Mouse (Mus musculus): ENCODE measurements around the gene Add2. TPM values are rescaled to one million over a fixed set of nuclear protein-coding genes. Genes with fewer than 3 reads are reported as not detected.

The Add2 gene
- polyA plus RNA-seq, 1 experiment from 2014 or later: 36.5 TPM

DNA sequence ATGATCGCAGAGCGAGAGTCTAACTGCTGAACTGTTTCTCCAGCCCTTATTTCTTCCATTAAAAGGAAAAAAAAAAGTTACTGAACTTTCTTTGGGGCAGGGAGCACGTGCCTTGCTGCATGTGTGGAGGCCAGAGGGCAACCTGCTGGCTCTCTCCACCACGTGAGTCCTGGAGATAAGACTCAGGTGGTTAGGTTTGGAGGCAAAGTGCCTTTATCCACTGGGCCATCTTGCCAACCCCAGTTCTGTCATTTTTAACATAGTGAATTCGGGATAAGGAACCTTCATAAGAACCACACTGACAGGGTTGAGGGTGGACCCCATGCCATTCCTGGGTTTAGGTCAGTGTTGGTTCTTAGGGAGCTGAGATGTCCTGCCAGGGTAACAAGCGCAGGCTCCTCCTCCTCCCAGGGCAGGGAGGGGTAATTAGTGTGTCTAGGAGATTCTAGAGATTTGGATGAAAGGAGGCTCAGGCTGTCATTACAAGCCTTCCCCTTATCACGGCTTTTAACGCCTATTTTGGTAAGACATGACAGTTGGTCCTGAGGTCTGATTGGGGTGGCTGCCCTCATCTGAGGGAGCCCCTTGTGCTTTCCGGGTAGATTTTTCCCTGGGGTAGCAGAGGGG is 101.5 kb downstream of the Add2 start:
- no peaks in the 10 kb centered on the region for H3K36me3 ChIP-seq (replicated peaks)
- H3K27me3 ChIP-seq (ENCODE audit: poor library complexity, severe bottlenecking): no peaks in the 10 kb centered on the region
- H3K4me3 ChIP-seq: no peak overlapping the region
- H3K4me1 ChIP-seq: peaks cover 11% of the 10 kb centered on the region
- no peaks in the 10 kb centered on the region for H3K9me3 ChIP-seq
- no peak overlapping the region for H3K27ac ChIP-seq
- WGBS: 78% methylated on average over 9 of the region's 9 CpGs
- no peak for DNase-seq (ENCODE audit: extremely low spot score, low spot score)

DNA sequence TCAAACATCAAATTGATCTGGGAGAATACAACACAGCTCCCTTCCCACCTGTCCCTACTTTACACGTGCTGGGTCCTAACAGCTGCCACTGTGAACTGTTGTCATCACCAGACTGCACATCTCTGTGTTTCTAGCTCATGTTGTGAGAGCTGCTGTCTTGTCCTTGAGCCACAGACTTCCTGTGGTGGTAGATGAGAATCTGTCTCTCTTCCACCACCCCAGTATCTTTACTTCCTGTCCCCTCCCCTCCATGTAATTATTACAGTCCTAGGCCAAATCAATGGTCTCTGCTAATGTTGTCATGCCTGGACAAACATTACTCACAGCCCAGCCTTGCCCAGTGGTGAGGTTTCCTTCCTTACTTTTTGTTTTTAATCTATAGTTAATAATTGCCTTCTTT is 105.4 kb downstream of the Add2 start:
- no peak for DNase-seq (ENCODE audit: extremely low spot score, low spot score)
- Histone ChIP-seq H3K27me3 (ENCODE audit: poor library complexity, severe bottlenecking) (no peaks in the 10 kb centered on the region), H3K4me1 (no peaks in the 10 kb centered on the region), H3K9me3 (peaks cover 6% of the 10 kb centered on the region; the same call in 1 of the 2 replicates), H3K4me3 (no peak overlapping the region), H3K27ac (no peak overlapping the region), H3K36me3 (replicated peaks) (no peaks in the 10 kb centered on the region)
- 94% methylated on average over 1 of the region's 1 CpGs for WGBS

DNA sequence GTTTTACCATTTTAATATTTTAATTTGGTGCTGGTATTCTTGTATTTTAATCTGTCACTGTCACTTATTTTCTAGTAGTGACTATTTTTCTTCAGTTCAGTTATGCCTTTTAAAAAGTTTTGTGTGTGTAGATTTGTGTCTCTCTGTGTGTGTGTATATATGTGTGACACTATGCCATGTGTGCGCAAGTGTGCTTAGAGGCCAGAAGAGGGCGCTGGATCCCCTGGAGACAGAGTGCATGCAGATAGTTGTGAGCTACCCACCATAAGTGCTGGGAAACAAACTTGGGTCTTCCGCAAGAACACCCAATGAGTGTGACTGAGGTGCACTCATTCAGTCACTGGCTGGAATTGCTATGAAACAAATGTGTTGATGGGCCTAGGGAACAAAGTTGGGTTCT is 107.7 kb downstream of the Add2 start:
- H3K9me3 ChIP-seq: peaks cover 6% of the 10 kb centered on the region; the same call in 1 of the 2 replicates
- WGBS: 83% methylated on average over 3 of the region's 3 CpGs
- no peaks in the 10 kb centered on the region for H3K4me1 ChIP-seq
- no peak overlapping the region for H3K4me3 ChIP-seq
- H3K27me3 ChIP-seq (ENCODE audit: poor library complexity, severe bottlenecking): no peaks in the 10 kb centered on the region
- no peak overlapping the region for H3K27ac ChIP-seq
- no peak for DNase-seq (ENCODE audit: extremely low spot score, low spot score)
- H3K36me3 ChIP-seq (replicated peaks): no peaks in the 10 kb centered on the region

DNA sequence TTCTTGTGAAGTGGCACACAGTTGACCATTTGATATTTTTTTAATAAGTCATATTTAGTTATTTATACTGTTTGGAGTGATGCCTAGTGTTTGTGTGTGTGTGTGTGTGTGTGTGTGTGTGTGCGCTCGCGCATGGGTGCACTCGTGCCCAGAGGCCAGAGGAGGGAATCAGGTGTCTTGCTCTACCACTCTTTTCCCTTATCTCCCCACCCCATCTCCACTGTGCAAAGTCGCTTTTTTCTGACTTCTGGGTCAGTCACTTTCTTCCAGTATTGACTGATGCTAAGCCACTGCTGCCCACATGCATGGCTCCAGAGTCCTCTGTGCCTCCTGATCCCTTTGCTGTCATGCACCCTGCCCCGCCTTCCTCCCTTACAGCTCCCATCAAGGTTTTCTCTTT is 112.8 kb downstream of the Add2 start:
- 83% methylated on average over 6 of the region's 6 CpGs for WGBS
- no peak for DNase-seq (ENCODE audit: extremely low spot score, low spot score)

DNA sequence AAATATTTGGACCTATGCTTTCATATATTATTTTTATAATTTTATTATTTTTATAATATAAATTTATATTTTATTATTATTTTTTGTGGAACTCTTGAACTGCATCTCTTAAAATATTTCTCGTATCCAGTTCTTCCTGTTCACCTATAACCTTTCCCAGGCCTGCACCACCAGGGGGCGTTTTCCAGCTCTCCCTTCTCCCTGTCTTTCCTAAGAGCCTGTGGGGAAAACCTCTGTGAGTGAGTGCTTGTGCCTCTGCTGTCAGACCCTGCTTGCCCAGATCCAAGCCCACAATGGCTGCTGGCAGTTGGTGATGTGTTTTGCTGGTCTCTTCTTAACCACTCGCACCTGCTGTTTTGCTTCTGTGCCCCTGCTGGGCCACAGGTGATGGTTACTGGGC is 113.3 kb downstream of the Add2 start:
- peak; percentile 84 for DNase-seq (ENCODE audit: extremely low spot score, low spot score)
- Histone ChIP-seq H3K36me3 (replicated peaks) (no peaks in the 10 kb centered on the region), H3K27me3 (ENCODE audit: poor library complexity, severe bottlenecking) (no peaks in the 10 kb centered on the region), H3K4me1 (0 out of 2 replicates have a peak, but pooled peaks cover 2% of the 10 kb centered on the region), H3K9me3 (0 out of 2 replicates have a peak, but pooled peaks cover 7% of the 10 kb centered on the region), H3K4me3 (no peak overlapping the region), H3K27ac (no peak overlapping the region)
- WGBS: 12% methylated on average over 3 of the region's 3 CpGs

More for the DNA sequence above, 112.8 kb downstream of the Add2 start:
- Histone ChIP-seq H3K27me3 (ENCODE audit: poor library complexity, severe bottlenecking) (no peaks in the 10 kb centered on the region), H3K36me3 (replicated peaks) (no peaks in the 10 kb centered on the region), H3K4me1 (0 out of 2 replicates have a peak, but pooled peaks cover 2% of the 10 kb centered on the region), H3K9me3 (peaks cover 10% of the 10 kb centered on the region; the same call in 1 of the 2 replicates), H3K4me3 (no peak overlapping the region), H3K27ac (no peak overlapping the region)

DNA sequence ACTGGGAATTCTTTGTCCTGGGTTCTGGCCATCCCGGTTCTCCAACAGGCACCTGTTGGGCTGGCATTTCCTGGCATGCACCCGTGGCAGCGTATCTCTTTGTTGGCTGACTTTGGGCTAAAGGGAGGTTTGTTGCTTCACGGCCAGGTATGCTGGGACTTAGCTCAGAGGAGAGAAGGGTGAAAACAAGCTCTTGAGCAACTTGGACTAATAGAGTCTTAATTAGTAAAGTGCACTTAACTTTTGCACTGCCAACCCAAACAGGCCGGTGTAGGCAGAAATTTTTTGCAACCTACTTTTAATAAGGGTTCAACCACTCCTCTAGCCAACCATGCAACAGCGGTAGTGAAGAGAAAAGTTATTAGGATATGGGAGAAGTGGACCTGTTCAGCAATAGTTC is 116.5 kb downstream of the Add2 start:
- Histone ChIP-seq H3K4me3 (no peak overlapping the region), H3K4me1 (0 out of 2 replicates have a peak, but pooled peaks cover 2% of the 10 kb centered on the region), H3K27ac (no peak overlapping the region), H3K27me3 (ENCODE audit: poor library complexity, severe bottlenecking) (no peaks in the 10 kb centered on the region), H3K36me3 (replicated peaks) (no peaks in the 10 kb centered on the region), H3K9me3 (0 out of 2 replicates have a peak, but pooled peaks cover 7% of the 10 kb centered on the region)
- 95% methylated on average over 6 of the region's 6 CpGs for WGBS
- no peak for DNase-seq (ENCODE audit: extremely low spot score, low spot score)

DNA sequence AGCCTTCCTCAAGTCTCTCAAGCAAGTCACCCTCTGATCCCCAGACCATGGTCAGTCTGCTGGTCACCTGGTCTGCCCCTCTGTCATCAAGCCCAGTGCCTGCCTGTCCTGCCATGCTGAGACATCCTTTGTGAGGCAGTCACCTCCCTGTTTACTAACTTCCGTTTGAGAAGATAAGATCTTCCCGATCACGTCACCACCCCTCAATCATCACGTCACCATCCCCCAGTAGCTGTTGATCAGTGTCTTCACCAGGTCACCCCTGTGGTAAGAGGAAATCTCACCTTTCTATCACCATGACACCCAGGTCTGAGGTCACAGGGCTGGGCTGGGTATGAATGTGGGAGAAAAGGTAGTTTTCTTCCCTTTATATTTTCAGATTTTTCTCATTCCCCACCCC is 120.0 kb downstream of the Add2 start:
- H3K27ac ChIP-seq: no peak overlapping the region
- no peaks in the 10 kb centered on the region for H3K27me3 ChIP-seq (ENCODE audit: poor library complexity, severe bottlenecking)
- H3K4me3 ChIP-seq: no peak overlapping the region
- H3K9me3 ChIP-seq: 0 out of 2 replicates have a peak, but pooled peaks cover 7% of the 10 kb centered on the region
- H3K36me3 ChIP-seq (replicated peaks): no peaks in the 10 kb centered on the region
- WGBS: 83% methylated on average over 4 of the region's 4 CpGs
- no peaks in the 10 kb centered on the region for H3K4me1 ChIP-seq
- no peak for DNase-seq (ENCODE audit: extremely low spot score, low spot score)

DNA sequence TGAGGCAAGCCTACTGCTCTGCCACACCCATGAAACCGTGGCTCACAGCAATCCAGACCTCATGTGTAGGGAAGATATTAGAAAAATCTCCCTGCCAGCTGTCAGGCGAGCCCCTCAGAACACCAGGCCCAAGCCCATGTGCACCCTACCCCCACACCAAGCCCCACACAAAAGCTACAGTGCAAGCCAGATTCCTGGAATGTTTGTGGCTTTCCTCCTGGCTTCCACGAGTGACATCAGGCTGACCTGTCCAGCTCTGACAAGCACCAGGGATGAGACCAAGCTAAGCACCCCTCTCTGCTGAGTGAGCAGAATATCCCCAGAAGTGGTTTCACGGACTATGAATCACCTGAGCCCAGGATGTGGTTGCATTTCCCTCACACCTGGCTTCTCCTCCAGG is 120.5 kb downstream of the Add2 start:
- Histone ChIP-seq H3K27ac (no peak overlapping the region), H3K4me1 (no peaks in the 10 kb centered on the region), H3K4me3 (no peak overlapping the region), H3K9me3 (0 out of 2 replicates have a peak, but pooled peaks cover 7% of the 10 kb centered on the region), H3K36me3 (replicated peaks) (no peaks in the 10 kb centered on the region), H3K27me3 (ENCODE audit: poor library complexity, severe bottlenecking) (no peaks in the 10 kb centered on the region)
- 68% methylated on average over 4 of the region's 4 CpGs for WGBS
- DNase-seq (ENCODE audit: extremely low spot score, low spot score): no peak

DNA sequence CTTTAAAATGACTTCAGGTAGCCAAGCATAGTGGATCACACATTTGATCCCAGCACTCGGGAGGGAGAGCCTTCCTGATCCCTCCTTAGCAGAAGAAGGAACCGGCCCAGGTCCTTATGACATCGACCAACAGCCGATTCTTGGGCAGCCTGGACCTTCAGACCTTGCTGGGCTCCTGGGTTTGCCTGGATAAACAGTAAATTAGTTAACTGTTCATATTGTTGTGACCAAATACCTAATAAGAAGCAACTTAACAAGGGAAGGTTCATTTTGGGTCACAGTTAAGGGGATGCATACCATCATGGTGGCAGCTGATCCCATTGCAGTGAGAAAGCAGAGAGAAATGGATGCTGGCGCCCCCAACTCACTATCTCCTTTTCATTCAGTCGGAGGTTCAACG is 124.2 kb downstream of the Add2 start:
- DNase-seq (ENCODE audit: extremely low spot score, low spot score): no peak
- WGBS: 92% methylated on average over 7 of the region's 7 CpGs
- Histone ChIP-seq H3K4me1 (peaks cover 3% of the 10 kb centered on the region; the same call in 1 of the 2 replicates), H3K4me3 (no peak overlapping the region), H3K27me3 (ENCODE audit: poor library complexity, severe bottlenecking) (no peaks in the 10 kb centered on the region), H3K36me3 (replicated peaks) (no peaks in the 10 kb centered on the region), H3K27ac (no peak overlapping the region), H3K9me3 (no peaks in the 10 kb centered on the region)

DNA sequence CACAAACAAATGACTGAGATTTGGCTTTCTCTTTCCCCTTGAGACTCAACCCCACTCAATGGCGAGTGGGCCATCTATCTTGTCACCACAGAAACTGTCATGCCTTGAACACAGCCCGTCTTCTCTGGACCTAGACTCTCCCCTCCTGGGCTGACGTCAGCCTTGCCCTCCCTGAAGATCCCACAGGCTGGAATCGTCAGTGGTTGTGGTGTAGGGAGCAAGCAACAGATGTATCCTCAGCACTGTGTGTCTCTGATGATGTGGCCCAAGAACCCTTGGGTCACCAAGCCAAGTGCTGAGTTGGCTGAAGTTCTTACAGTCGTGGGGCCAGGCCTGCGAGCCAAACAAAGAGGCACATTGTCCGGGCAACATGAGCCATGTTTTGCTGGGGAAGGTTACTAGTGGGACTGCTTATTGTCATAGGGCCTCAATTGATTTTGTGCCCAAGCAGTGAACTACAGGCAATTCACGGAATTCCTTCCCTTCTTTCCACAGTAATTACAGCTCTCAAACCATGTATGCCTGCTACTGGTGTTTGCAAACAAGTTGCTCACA is 125.0 kb downstream of the Add2 start:
- WGBS: 79% methylated on average over 8 of the region's 8 CpGs
- Histone ChIP-seq H3K27ac (no peak overlapping the region), H3K4me3 (no peak overlapping the region), H3K36me3 (replicated peaks) (no peaks in the 10 kb centered on the region), H3K4me1 (peaks cover 3% of the 10 kb centered on the region; the same call in 1 of the 2 replicates), H3K9me3 (no peaks in the 10 kb centered on the region), H3K27me3 (ENCODE audit: poor library complexity, severe bottlenecking) (no peaks in the 10 kb centered on the region)
- DNase-seq (ENCODE audit: extremely low spot score, low spot score): no peak

DNA sequence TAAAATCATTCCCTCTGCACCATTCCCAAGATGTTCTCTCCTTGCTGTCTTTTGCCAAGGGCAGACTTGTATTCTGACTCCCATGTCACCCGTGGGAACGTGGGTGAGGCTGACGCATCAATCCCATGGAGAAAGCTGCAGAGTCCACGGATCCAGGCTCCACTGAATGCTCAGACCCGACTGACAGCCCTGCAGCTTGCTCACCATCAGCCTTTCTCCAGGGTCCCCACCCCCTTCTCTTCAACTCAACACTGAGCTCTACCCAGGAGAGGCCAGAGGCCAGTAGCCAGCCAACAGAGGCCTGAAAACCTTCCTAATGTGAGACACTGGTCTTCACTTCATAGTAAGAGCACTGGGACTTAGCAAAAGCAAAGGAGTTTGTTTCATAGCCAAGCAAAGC is 125.5 kb downstream of the Add2 start:
- H3K27me3 ChIP-seq (ENCODE audit: poor library complexity, severe bottlenecking): no peaks in the 10 kb centered on the region
- whole genome bisulfite sequencing: 83% methylated on average over 5 of the region's 5 CpGs
- no peak overlapping the region for H3K4me3 ChIP-seq
- no peaks in the 10 kb centered on the region for H3K36me3 ChIP-seq (replicated peaks)
- H3K4me1 ChIP-seq: peaks cover 3% of the 10 kb centered on the region; the same call in 1 of the 2 replicates
- no peak overlapping the region for H3K27ac ChIP-seq
- no peaks in the 10 kb centered on the region for H3K9me3 ChIP-seq
- no peak for DNase-seq (ENCODE audit: extremely low spot score, low spot score)

DNA sequence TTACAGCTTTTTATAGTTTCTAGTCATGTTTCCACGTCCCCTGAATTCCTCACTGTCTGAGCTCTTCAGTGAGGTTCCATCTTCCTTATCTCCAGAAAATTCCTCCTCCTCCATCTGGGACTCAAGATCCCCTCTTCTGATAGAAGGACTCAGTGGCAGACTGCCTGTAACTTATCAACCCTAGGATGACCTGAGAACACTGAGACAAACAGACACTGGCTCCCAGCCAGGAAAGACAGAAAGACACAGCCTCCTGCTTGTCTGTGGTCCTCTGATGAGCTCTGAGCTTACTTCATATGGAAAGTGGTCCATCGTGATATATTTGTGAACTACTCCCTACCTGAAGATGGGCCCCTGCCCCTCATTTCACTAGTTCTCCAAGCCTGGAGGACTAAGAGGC is 126.0 kb downstream of the Add2 start:
- no peak for DNase-seq (ENCODE audit: extremely low spot score, low spot score)
- Histone ChIP-seq H3K9me3 (no peaks in the 10 kb centered on the region), H3K27me3 (ENCODE audit: poor library complexity, severe bottlenecking) (no peaks in the 10 kb centered on the region), H3K27ac (no peak overlapping the region), H3K36me3 (replicated peaks) (no peaks in the 10 kb centered on the region), H3K4me1 (peaks cover 3% of the 10 kb centered on the region; the same call in 1 of the 2 replicates), H3K4me3 (no peak overlapping the region)
- WGBS: 83% methylated on average over 2 of the region's 2 CpGs

Measured in forebrain, embryonic 10.5 days (tissue).